Mouse (Mus musculus): Measurements from ENCODE around the gene Cenpl.

DNA sequence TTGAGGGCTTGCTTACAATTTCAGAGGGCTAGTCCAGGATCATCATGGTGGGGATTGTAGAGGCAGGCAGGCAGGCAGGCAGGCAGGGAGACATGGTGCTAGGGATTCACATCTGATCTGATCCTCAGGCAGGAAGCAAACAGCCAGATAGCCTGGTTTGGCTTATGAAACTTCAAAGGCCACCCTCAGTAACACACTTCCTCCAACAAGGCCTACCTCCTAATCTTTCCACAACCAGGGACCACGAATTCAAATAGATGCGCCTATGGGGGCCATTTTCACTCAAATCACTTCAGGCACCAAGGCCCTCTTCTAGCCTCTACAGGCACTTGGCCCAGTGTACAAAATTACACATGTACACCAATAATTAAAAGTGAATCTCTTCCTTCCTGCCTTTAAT is 43.3 kb upstream of the Cenpl start:
- TF ChIP-seq REST (IDR thresholded peaks at IDR 0.05; ENCODE audit: insufficient read depth, insufficient read length): no peak
- no peak for TF ChIP-seq POLR2AphosphoS2 (IDR thresholded peaks at IDR 0.05; ENCODE audit: insufficient read length, low read depth)
